ENCODE assay signal across 10 mouse cellular contexts in the genomic region with DNA sequence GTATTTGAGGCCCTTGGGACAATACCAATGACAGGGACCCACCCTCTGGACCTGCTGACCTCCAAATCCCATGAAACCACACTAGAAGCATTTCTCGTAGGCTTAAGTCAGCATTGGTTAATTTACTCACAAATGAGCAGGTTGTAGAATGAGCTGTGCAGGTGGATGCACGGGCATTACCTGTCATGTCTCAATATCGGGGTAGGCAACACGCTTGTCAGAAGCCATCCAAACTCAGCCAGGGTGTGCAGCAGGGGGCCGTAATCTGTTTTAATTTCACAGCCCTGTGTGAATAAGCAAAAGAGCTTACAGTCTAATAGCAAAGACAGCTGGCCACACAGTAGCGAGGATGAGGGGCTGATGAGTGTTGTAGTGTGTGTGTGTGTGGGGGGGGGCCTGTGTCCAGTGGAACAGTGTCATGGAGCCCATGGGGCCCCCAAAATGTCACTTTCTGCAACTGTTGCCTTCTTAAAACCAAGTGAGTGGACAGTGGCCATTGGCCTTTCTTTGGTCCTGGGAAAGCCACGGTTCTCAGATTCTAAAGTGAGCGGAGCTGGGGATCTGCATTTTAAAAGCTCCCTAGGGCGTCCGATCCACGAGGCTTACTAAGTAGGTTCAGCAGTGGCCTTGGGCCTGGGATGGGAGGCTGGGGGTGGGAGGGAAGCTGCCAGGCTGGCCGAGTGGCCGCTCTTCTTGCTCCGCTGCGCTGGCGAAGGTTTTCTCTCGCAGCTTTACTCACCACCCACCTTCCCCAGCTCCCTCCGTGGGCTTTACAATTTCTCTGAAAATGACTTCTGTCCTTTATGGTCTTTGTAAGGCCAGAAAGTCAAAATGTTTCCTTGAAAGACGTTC. TPM values are rescaled to one million over a fixed set of nuclear protein-coding genes. Genes with fewer than 3 reads are reported as not detected.
DNase-seq lines count a peak whose midpoint lies in the region; ATAC-seq and TF ChIP-seq lines count a peak whose summit lies in the region.
"Had no signal": no experiment of that assay in that cellular context is flagged by ENCODE, and none has a peak within 500 bp of the region (broad histone marks: within the 10 kb centered on the region; RNA-seq: fewer than 3 reads in every experiment).

No protein-coding gene starts in this region.

- no peak overlapping the region; the same call in 1 of the 2 replicates for H3K4me2 ChIP-seq in forebrain, embryonic 15.5 days (replicated peaks)
- no peak overlapping the region for H3K4me2 ChIP-seq in lung, embryonic 16.5 days (ENCODE audit: low read depth, low read length)
- H3K4me2 ChIP-seq in hindbrain, embryonic 14.5 days (replicated peaks) = peak overlapping the region; percentile 38
- H3K4me2 ChIP-seq in midbrain, postnatal 0 days (ENCODE audit: low read depth, low read length, poor library complexity, severe bottlenecking) = peak overlapping the region; percentile 26
- H3K4me2 ChIP-seq: limb, embryonic 13.5 days had no signal

- H3K4me3 ChIP-seq in forebrain, embryonic 10.5 days = peak overlapping the region; percentile 19; the same call in 1 of the 2 replicates
- no peak overlapping the region for H3K4me3 ChIP-seq in forebrain, embryonic 15.5 days
- H3K4me3 ChIP-seq in lung, embryonic 16.5 days (ENCODE audit: low read length) = no peak overlapping the region
- no peak overlapping the region for H3K4me3 ChIP-seq in lung, adult 2 months (replicated peaks; ENCODE audit: extremely low read depth, low read depth, low read length)
- H3K4me3 ChIP-seq in hindbrain, embryonic 14.5 days (replicated peaks; ENCODE audit: low read length) = no peak overlapping the region
- H3K4me3 ChIP-seq in midbrain, postnatal 0 days (ENCODE audit: low read depth, low read length) = no peak overlapping the region
- H3K4me3 ChIP-seq in kidney, adult 2 months (ENCODE audit: insufficient read depth, low read depth, low read length) = no peak overlapping the region
- H3K4me3 ChIP-seq: limb, embryonic 13.5 days had no signal

- peaks cover 63% of the 10 kb centered on the region for H3K4me1 ChIP-seq in forebrain, embryonic 10.5 days
- peaks cover 26% of the 10 kb centered on the region for H3K4me1 ChIP-seq in forebrain, embryonic 15.5 days
- H3K4me1 ChIP-seq in lung, embryonic 16.5 days (replicated peaks; ENCODE audit: control insufficient read depth, insufficient read depth, low read length) = peaks cover 20% of the 10 kb centered on the region
- H3K4me1 ChIP-seq in lung, adult 2 months (ENCODE audit: control insufficient read depth, insufficient read depth, low read length) = 0 out of 2 replicates have a peak, but pooled peaks cover 2% of the 10 kb centered on the region
- H3K4me1 ChIP-seq in hindbrain, embryonic 14.5 days (replicated peaks; ENCODE audit: control insufficient read depth, insufficient read depth, low read length) = peaks cover 17% of the 10 kb centered on the region
- no peaks in the 10 kb centered on the region for H3K4me1 ChIP-seq in midbrain, postnatal 0 days (ENCODE audit: insufficient read depth, low read length)
- H3K4me1 ChIP-seq in kidney, adult 2 months (ENCODE audit: control insufficient read depth, insufficient read depth, low read length) = peaks cover 5% of the 10 kb centered on the region; the same call in 1 of the 2 replicates

- H3K9me3 ChIP-seq in forebrain, embryonic 10.5 days = no peaks in the 10 kb centered on the region
- no peaks in the 10 kb centered on the region for H3K9me3 ChIP-seq in forebrain, embryonic 15.5 days
- no peaks in the 10 kb centered on the region for H3K9me3 ChIP-seq in lung, embryonic 16.5 days (ENCODE audit: control insufficient read depth, low read length)
- H3K9me3 ChIP-seq in hindbrain, embryonic 14.5 days (ENCODE audit: control insufficient read depth, low read length) = no peaks in the 10 kb centered on the region
- H3K9me3 ChIP-seq in midbrain, postnatal 0 days (ENCODE audit: low read length) = no peaks in the 10 kb centered on the region
- H3K9me3 ChIP-seq: limb, embryonic 13.5 days had no signal

- TF ChIP-seq POLR2A in lung, adult 2 months (IDR thresholded peaks at IDR 0.05; ENCODE audit: borderline replicate concordance, extremely low read depth, low read depth, low read length) = no peak
- no peak for TF ChIP-seq POLR2A in kidney, adult 2 months (IDR thresholded peaks at IDR 0.05; ENCODE audit: low read depth, low read length)

- H3K27ac ChIP-seq in forebrain, embryonic 10.5 days = peak overlapping the region; percentile 68
- no peak overlapping the region; the same call in 1 of the 2 replicates for H3K27ac ChIP-seq in forebrain, embryonic 15.5 days (replicated peaks)
- H3K27ac ChIP-seq in lung, embryonic 16.5 days (ENCODE audit: low read length) = peak overlapping the region; percentile 45
- H3K27ac ChIP-seq in hindbrain, embryonic 14.5 days = no peak overlapping the region
- H3K27ac ChIP-seq in midbrain, postnatal 0 days (ENCODE audit: low read depth, low read length) = no peak overlapping the region
- no peak overlapping the region for H3K27ac ChIP-seq in kidney, adult 2 months (ENCODE audit: insufficient read depth, low read depth, low read length)
- H3K27ac ChIP-seq: limb, embryonic 13.5 days had no signal

- no peak for TF ChIP-seq CTCF in lung, adult 2 months (IDR thresholded peaks at IDR 0.05; ENCODE audit: insufficient read depth, low read length)
- TF ChIP-seq CTCF in midbrain, postnatal 0 days (IDR thresholded peaks at IDR 0.05) = no peak
- no peak for TF ChIP-seq CTCF in kidney, adult 2 months (conservative IDR thresholded peaks at IDR 0.05; ENCODE audit: insufficient read depth, insufficient read length, low read depth, low read length)

- H3K27me3 ChIP-seq in forebrain, embryonic 10.5 days (ENCODE audit: poor library complexity, severe bottlenecking) = peaks cover 38% of the 10 kb centered on the region
- H3K27me3 ChIP-seq in forebrain, embryonic 15.5 days = no peaks in the 10 kb centered on the region
- no peaks in the 10 kb centered on the region for H3K27me3 ChIP-seq in lung, embryonic 16.5 days (ENCODE audit: control insufficient read depth, insufficient read depth, low read depth, low read length)
- no peaks in the 10 kb centered on the region for H3K27me3 ChIP-seq in hindbrain, embryonic 14.5 days (ENCODE audit: control insufficient read depth, insufficient read depth, low read length)
- H3K27me3 ChIP-seq in midbrain, postnatal 0 days (ENCODE audit: insufficient read depth, low read length) = no peaks in the 10 kb centered on the region
- H3K27me3 ChIP-seq in kidney, adult 2 months (replicated peaks; ENCODE audit: control insufficient read depth, insufficient read depth, low read length) = no peaks in the 10 kb centered on the region
- H3K27me3 ChIP-seq: limb, embryonic 13.5 days had no signal

- no peak for DNase-seq in forebrain, embryonic 10.5 days (ENCODE audit: extremely low spot score, low spot score)
- no peak for DNase-seq in lung, adult 2 months
- no peak for DNase-seq in hindbrain, embryonic 14.5 days (ENCODE audit: low spot score)
- peak; percentile 58 for DNase-seq in midbrain, postnatal 0 days (ENCODE audit: low spot score)
- no peak for DNase-seq in kidney, adult 2 months
- DNase-seq in kidney, postnatal 4 days = no peak
- DNase-seq: right cerebral cortex, postnatal 25 days had no signal

- H3K36me3 ChIP-seq in forebrain, embryonic 10.5 days (replicated peaks) = no peaks in the 10 kb centered on the region
- H3K36me3 ChIP-seq in forebrain, embryonic 15.5 days = no peaks in the 10 kb centered on the region
- no peaks in the 10 kb centered on the region; the same call in 1 of the 2 replicates for H3K36me3 ChIP-seq in lung, embryonic 16.5 days (ENCODE audit: control insufficient read depth, insufficient read depth, low read length)
- H3K36me3 ChIP-seq in hindbrain, embryonic 14.5 days (replicated peaks; ENCODE audit: control insufficient read depth, insufficient read depth) = no peaks in the 10 kb centered on the region
- H3K36me3 ChIP-seq in midbrain, postnatal 0 days (ENCODE audit: insufficient read depth, low read length) = no peaks in the 10 kb centered on the region
- no peaks in the 10 kb centered on the region for H3K36me3 ChIP-seq in kidney, adult 2 months (ENCODE audit: control insufficient read depth, insufficient read depth, low read length)

- no peak overlapping the region for H3K9ac ChIP-seq in forebrain, embryonic 15.5 days (replicated peaks)
- no peak overlapping the region for H3K9ac ChIP-seq in lung, embryonic 16.5 days (ENCODE audit: low read length)
- peak overlapping the region; percentile 21; the same call in 1 of the 2 replicates for H3K9ac ChIP-seq in hindbrain, embryonic 14.5 days
- no peak overlapping the region for H3K9ac ChIP-seq in midbrain, postnatal 0 days (replicated peaks; ENCODE audit: low read length, poor library complexity, severe bottlenecking)
- H3K9ac ChIP-seq: limb, embryonic 13.5 days had no signal

- WGBS in forebrain, embryonic 10.5 days = 27% methylated on average over 19 of the region's 19 CpGs
- WGBS in forebrain, embryonic 15.5 days = 28% methylated on average over 19 of the region's 19 CpGs
- 67% methylated on average over 19 of the region's 19 CpGs for WGBS in lung, embryonic 16.5 days
- 84% methylated on average over 19 of the region's 19 CpGs for WGBS in lung, adult 2 months
- WGBS in hindbrain, embryonic 14.5 days = 24% methylated on average over 19 of the region's 19 CpGs
- 21% methylated on average over 19 of the region's 19 CpGs for WGBS in midbrain, postnatal 0 days
- WGBS in kidney, adult 2 months = 78% methylated on average over 19 of the region's 19 CpGs

- ATAC-seq in forebrain, embryonic 15.5 days (replicated peaks) = no peak
- no peak for ATAC-seq in lung, embryonic 16.5 days (ENCODE audit: low read depth)
- ATAC-seq in hindbrain, embryonic 14.5 days (ENCODE audit: low FRiP score) = peak; percentile 41; the same call in 1 of the 2 replicates
- peak; percentile 24; the same call in 1 of the 2 replicates for ATAC-seq in midbrain, postnatal 0 days (ENCODE audit: low FRiP score)

RNA-seq across cellular contexts. Expression of gene Rftn2, which starts 32.3 kb away (rescaled TPM):
- polyA plus RNA-seq in forebrain, embryonic 10.5 days (2016; fragmentation: Nextera tagmentation; extraction: Ambion mirVana) = 5.2 and 6.2 TPM in 2 replicates
- polyA plus RNA-seq in forebrain, embryonic 15.5 days (2015; fragmentation: Nextera tagmentation; extraction: Ambion mirVana) = 12.7 and 13.4 TPM in 2 replicates
- polyA plus RNA-seq in lung, embryonic 16.5 days (2015; fragmentation: Nextera tagmentation; extraction: Ambion mirVana) = 14.1 and 14.6 TPM in 2 replicates
- 6.1 and 10.9 TPM in 2 replicates for polyA plus RNA-seq in lung, adult 2 months (2012; rRNA removed)
- polyA plus RNA-seq in hindbrain, embryonic 14.5 days (2014; fragmentation: Nextera tagmentation; extraction: Ambion mirVana) = 10.2 and 11.6 TPM in 2 replicates
- 10.4 and 10.9 TPM in 2 replicates for total RNA-seq in midbrain, postnatal 0 days (2014; rRNA removed)
- polyA plus RNA-seq in midbrain, postnatal 0 days (2015; fragmentation: Nextera tagmentation; extraction: Ambion mirVana) = 11.4 and 12.0 TPM in 2 replicates
- polyA plus RNA-seq in kidney, adult 2 months (2012; rRNA removed) = 1.7 and 2.2 TPM in 2 replicates

RNA-seq across cellular contexts. Expression of gene Mars2, which starts 42.7 kb away (rescaled TPM):
- 3.4 and 3.6 TPM in 2 replicates for polyA plus RNA-seq in forebrain, embryonic 10.5 days (2016; fragmentation: Nextera tagmentation; extraction: Ambion mirVana)
- 4.3 and 4.4 TPM in 2 replicates for polyA plus RNA-seq in forebrain, embryonic 15.5 days (2015; fragmentation: Nextera tagmentation; extraction: Ambion mirVana)
- polyA plus RNA-seq in lung, embryonic 16.5 days (2015; fragmentation: Nextera tagmentation; extraction: Ambion mirVana) = 2.4 TPM in 2 replicates
- polyA plus RNA-seq in lung, adult 2 months (2012; rRNA removed) = 1.4 and 1.5 TPM in 2 replicates
- polyA plus RNA-seq in hindbrain, embryonic 14.5 days (2014; fragmentation: Nextera tagmentation; extraction: Ambion mirVana) = 3.4 and 3.9 TPM in 2 replicates
- total RNA-seq in midbrain, postnatal 0 days (2014; rRNA removed) = 11.6 and 14.4 TPM in 2 replicates
- 2.4 and 2.5 TPM in 2 replicates for polyA plus RNA-seq in midbrain, postnatal 0 days (2015; fragmentation: Nextera tagmentation; extraction: Ambion mirVana)
- polyA plus RNA-seq in kidney, adult 2 months (2012; rRNA removed) = 1.6 and 1.9 TPM in 2 replicates

Comparison
In these comparisons a context has a peak if more than half of its experiments do, and no peak if none do; other contexts are left out.
1. H3K27ac ChIP-seq: peak in forebrain, embryonic 10.5 days (single experiment) and lung, embryonic 16.5 days (single experiment); none in forebrain, embryonic 15.5 days (single experiment), hindbrain, embryonic 14.5 days (single experiment), midbrain, postnatal 0 days (single experiment) and kidney, adult 2 months (single experiment).
2. ATAC-seq: peak in hindbrain, embryonic 14.5 days (single experiment) and midbrain, postnatal 0 days (single experiment); none in forebrain, embryonic 15.5 days (single experiment) and lung, embryonic 16.5 days (single experiment).
3. H3K4me2 ChIP-seq: peak in hindbrain, embryonic 14.5 days (single experiment) and midbrain, postnatal 0 days (single experiment); none in forebrain, embryonic 15.5 days (single experiment) and lung, embryonic 16.5 days (single experiment).